Mouse (Mus musculus): ENCODE results near the gene Prdm16.

Gene Prdm16

GRCm38 (mm10) chr4:154516470-154516869, 120.2 kb downstream of the Prdm16 start:
- ChIA-PET POLR2A (interaction anchor here in 3 of 4 experiments (0.6 to 1.3 kb wide), 6 partner anchors 8 to 1198 kb away, joined by 3 to 6 read pairs (median 3); no protein-coding TSS in a partner anchor), CTCF (interaction anchor here in 1 of 4 experiments (0.6 kb wide), 1 partner anchor 580 kb away, joined by 3 read pairs; no protein-coding TSS in a partner anchor)

- POLR2A ChIA-PET: no interaction called here
- CTCF ChIA-PET: no interaction called here
Measured at GRCm38 (mm10) chr4:154513664-154514063, 123.0 kb downstream of the Prdm16 start.

GRCm38 (mm10) chr4:154512518-154513090, 124.1 kb downstream of the Prdm16 start:
- ChIA-PET CTCF (interaction anchor here in 2 of 4 experiments (0.6 to 0.7 kb wide), 2 partner anchors 49 to 808 kb away, joined by 3 to 5 read pairs; no protein-coding TSS in a partner anchor), POLR2A (interaction anchor here in 1 of 4 experiments (0.6 kb wide), 1 partner anchor 183 kb away, joined by 3 read pairs; no protein-coding TSS in a partner anchor)

- CTCF ChIA-PET: interaction anchor here in 1 of 4 experiments (0.6 kb wide), 1 partner anchor 48 kb away, joined by 5 read pairs; no protein-coding TSS in a partner anchor
- POLR2A ChIA-PET: no interaction called here
Measured at GRCm38 (mm10) chr4:154511767-154512166, 124.9 kb downstream of the Prdm16 start.

GRCm38 (mm10) chr4:154506774-154507435, 129.8 kb downstream of the Prdm16 start:
- ChIA-PET POLR2A (interaction anchor here (0.6 to 1.3 kb wide), 7 partner anchors 9 to 149 kb away, joined by 3 to 8 read pairs (median 3); no protein-coding TSS in a partner anchor), CTCF (no interaction called here)

GRCm38 (mm10) chr4:154505313-154505712, 131.4 kb downstream of the Prdm16 start:
- ChIA-PET CTCF (interaction anchor here in 1 of 4 experiments (0.6 kb wide), 1 partner anchor 54 kb away, joined by 3 read pairs; no protein-coding TSS in a partner anchor), POLR2A (interaction anchor here in 1 of 4 experiments (1.4 kb wide), 1 partner anchor 10 kb away, joined by 4 read pairs; no protein-coding TSS in a partner anchor)

GRCm38 (mm10) chr4:154503260-154503829, 133.3 kb downstream of the Prdm16 start:
- POLR2A ChIA-PET: interaction anchor here in 1 of 4 experiments (1.0 kb wide), 1 partner anchor 143 kb away, joined by 4 read pairs; no protein-coding TSS in a partner anchor
- CTCF ChIA-PET: interaction anchor here in 2 of 4 experiments (0.6 to 1.3 kb wide), 2 partner anchors 11 to 171 kb away, joined by 4 to 5 read pairs; no protein-coding TSS in a partner anchor

- ChIA-PET CTCF (interaction anchor here (0.5 to 1.3 kb wide), 4 partner anchors 80 to 276 kb away, joined by 4 to 7 read pairs (median 5); no protein-coding TSS in a partner anchor), POLR2A (interaction anchor here in 2 of 4 experiments (0.6 to 0.7 kb wide), 2 partner anchors 181 to 1246 kb away, joined by 3 read pairs; no protein-coding TSS in a partner anchor)
Measured at GRCm38 (mm10) chr4:154502403-154503000, 134.2 kb downstream of the Prdm16 start.

GRCm38 (mm10) chr4:154500695-154501094, 136.0 kb downstream of the Prdm16 start:
- CTCF ChIA-PET: interaction anchor here in 2 of 4 experiments (0.6 to 1.1 kb wide), 2 partner anchors 62 to 174 kb away, joined by 3 to 4 read pairs; no protein-coding TSS in a partner anchor
- POLR2A ChIA-PET: no interaction called here

GRCm38 (mm10) chr4:154499701-154500523, 136.8 kb downstream of the Prdm16 start:
- POLR2A ChIA-PET: interaction anchor here in 3 of 4 experiments (0.5 to 0.6 kb wide), 3 partner anchors 11 to 871 kb away, joined by 3 read pairs; no protein-coding TSS in a partner anchor
- CTCF ChIA-PET: interaction anchor here in 3 of 4 experiments (0.6 to 1.1 kb wide), 5 partner anchors 8 to 237 kb away, joined by 3 to 4 read pairs (median 3); no protein-coding TSS in a partner anchor

- CTCF ChIA-PET: interaction anchor here in 2 of 4 experiments (0.6 to 1.7 kb wide), 6 partner anchors 10 to 821 kb away, joined by 3 to 4 read pairs (median 3); no protein-coding TSS in a partner anchor
- POLR2A ChIA-PET: interaction anchor here (0.5 to 2.0 kb wide), 21 partner anchors 9 to 892 kb away, joined by 3 to 8 read pairs (median 5); no protein-coding TSS in a partner anchor
Measured at GRCm38 (mm10) chr4:154497423-154498175, 139.1 kb downstream of the Prdm16 start.

- ChIA-PET CTCF (interaction anchor here in 2 of 4 experiments (0.6 to 1.7 kb wide), 6 partner anchors 9 to 822 kb away, joined by 3 to 4 read pairs (median 3); no protein-coding TSS in a partner anchor), POLR2A (interaction anchor here (0.5 to 2.0 kb wide), 18 partner anchors 9 to 892 kb away, joined by 3 to 8 read pairs (median 4); no protein-coding TSS in a partner anchor)
Measured at GRCm38 (mm10) chr4:154496991-154497390, 139.7 kb downstream of the Prdm16 start.

- ChIA-PET POLR2A (interaction anchor here in 2 of 4 experiments (1.1 to 2.0 kb wide), 8 partner anchors 8 to 178 kb away, joined by 3 to 8 read pairs (median 6); no protein-coding TSS in a partner anchor), CTCF (interaction anchor here in 2 of 4 experiments (0.9 to 1.3 kb wide), 2 partner anchors 22 to 253 kb away, joined by 3 read pairs; no protein-coding TSS in a partner anchor)
Measured at GRCm38 (mm10) chr4:154496522-154496921, 140.2 kb downstream of the Prdm16 start.

GRCm38 (mm10) chr4:154493996-154494395, 142.7 kb downstream of the Prdm16 start:
- POLR2A ChIA-PET: interaction anchor here in 1 of 4 experiments (1.1 kb wide), 1 partner anchor 43 kb away, joined by 3 read pairs; no protein-coding TSS in a partner anchor
- CTCF ChIA-PET: no interaction called here

GRCm38 (mm10) chr4:154492714-154493121, 144.0 kb downstream of the Prdm16 start:
- ChIA-PET CTCF (interaction anchor here in 1 of 4 experiments (0.6 kb wide), 1 partner anchor 11 kb away, joined by 5 read pairs; no protein-coding TSS in a partner anchor), POLR2A (interaction anchor here in 1 of 4 experiments (1.0 kb wide), 1 partner anchor 9 kb away, joined by 3 read pairs; no protein-coding TSS in a partner anchor)

- CTCF ChIA-PET: no interaction called here
- POLR2A ChIA-PET: interaction anchor here in 1 of 4 experiments (1.0 kb wide), 1 partner anchor 9 kb away, joined by 3 read pairs; no protein-coding TSS in a partner anchor
Measured at GRCm38 (mm10) chr4:154492268-154492667, 144.4 kb downstream of the Prdm16 start.

All from embryonic stem cell, embryonic (primary cell).